Mouse (Mus musculus): ENCODE measurements around the gene Gm48552. TPM values are rescaled to one million over a fixed set of nuclear protein-coding genes. Genes with fewer than 3 reads are reported as not detected.

Gm48552 gene
- total and polyA plus RNA-seq, 3 experiments = 0.89 to 1.2 TPM; not detected in 1

DNA sequence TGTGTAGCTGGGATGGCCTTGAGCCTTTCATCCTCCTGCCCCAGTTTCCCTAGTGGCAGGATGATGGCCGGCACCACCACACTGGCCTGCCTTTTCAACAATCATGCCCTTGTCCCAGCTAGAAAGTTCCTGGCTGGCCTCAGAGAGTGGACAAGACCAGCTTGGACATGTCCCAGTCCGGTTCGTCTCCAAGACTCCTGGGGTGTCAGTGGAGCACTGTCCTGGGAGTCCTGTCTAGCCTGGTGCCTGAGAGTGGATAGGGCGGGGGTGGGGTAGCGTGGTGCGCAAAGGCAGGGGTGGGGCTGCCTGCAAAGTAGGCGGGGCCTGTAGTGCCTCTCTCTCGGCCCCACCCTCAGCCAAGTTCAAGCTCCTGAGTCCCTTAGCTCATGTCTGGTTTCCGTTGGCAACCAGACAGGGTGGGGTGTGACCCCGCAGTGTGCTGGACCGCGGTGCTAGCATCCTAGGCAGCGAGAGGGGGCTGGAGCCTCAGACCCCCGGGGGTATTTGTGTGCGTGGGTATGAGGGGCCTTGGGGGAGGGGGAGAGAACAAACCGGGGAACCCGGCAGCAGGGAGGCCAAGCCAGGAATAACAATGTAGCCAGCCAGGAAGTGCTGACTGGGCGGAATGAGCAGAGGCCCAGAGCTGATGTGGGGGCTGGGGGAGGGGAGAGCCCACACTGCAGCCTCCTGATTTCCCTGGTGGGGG lies 12.9 kb downstream of the Gm48552 start:
- DNase-seq (ENCODE audit: low read depth, low spot score) = no peak
- Histone ChIP-seq H3K9ac (ENCODE audit: control insufficient read depth, low read depth, low read length, poor library complexity, severe bottlenecking) (no peak overlapping the region), H3K36me3 (ENCODE audit: control insufficient read depth in 1 of 2, insufficient read depth in 2 of 2, low read length in 2 of 2) (peaks cover 0 to 4% of the 10 kb centered on the region in 2 experiments; a peak in 2 of 4 replicates), H3K79me2 (ENCODE audit: control insufficient read depth, insufficient read depth, low read length, poor library complexity) (no peaks in the 10 kb centered on the region), H3K4me1 (ENCODE audit: control insufficient read depth in 1 of 2, insufficient read depth in 2 of 2, low read length in 2 of 2) (peaks cover 0 to 9% of the 10 kb centered on the region in 2 experiments; a peak in 2 of 4 replicates), H3K9me3 (replicated peaks; ENCODE audit: insufficient read depth, low read length) (no peaks in the 10 kb centered on the region), H3K27ac (ENCODE audit: control insufficient read depth, low read depth, low read length) (no peak overlapping the region), H3K4me3 (ENCODE audit: control insufficient read depth in 1 of 2, insufficient read depth in 1 of 2, low read depth in 2 of 2, low read length in 2 of 2) (no peak overlapping the region), H3K27me3 (ENCODE audit: control insufficient read depth in 1 of 2, insufficient read depth in 2 of 2, low read length in 2 of 2) (no peaks in the 10 kb centered on the region)
- TF ChIP-seq TBP (IDR thresholded peaks at IDR 0.05; ENCODE audit: low read depth, low read length) = no peak
- no peak for TF ChIP-seq CHD1 (IDR thresholded peaks at IDR 0.05; ENCODE audit: low read depth, low read length)
- no peak for TF ChIP-seq KAT2A (conservative IDR thresholded peaks at IDR 0.05; ENCODE audit: low read depth, low read length)
- no peak for TF ChIP-seq ELF1 (IDR thresholded peaks at IDR 0.05; ENCODE audit: low read depth, low read length)
- TF ChIP-seq USF1 (IDR thresholded peaks at IDR 0.05; ENCODE audit: low read depth, low read length) = no peak
- no peak for TF ChIP-seq TCF12 (IDR thresholded peaks at IDR 0.05; ENCODE audit: low read depth, low read length)
- no peak for TF ChIP-seq ZNF384 (IDR thresholded peaks at IDR 0.05; ENCODE audit: low read depth, low read length)
- no peak for TF ChIP-seq POLR2AphosphoS2 (IDR thresholded peaks at IDR 0.05; ENCODE audit: low read length)
- no peak for TF ChIP-seq MXI1 (IDR thresholded peaks at IDR 0.05; ENCODE audit: low read depth, low read length)
- no peak for TF ChIP-seq USF2 (IDR thresholded peaks at IDR 0.05; ENCODE audit: borderline replicate concordance in 1 of 2, insufficient read depth in 1 of 2, low read depth in 1 of 2, low read length in 2 of 2)

DNA sequence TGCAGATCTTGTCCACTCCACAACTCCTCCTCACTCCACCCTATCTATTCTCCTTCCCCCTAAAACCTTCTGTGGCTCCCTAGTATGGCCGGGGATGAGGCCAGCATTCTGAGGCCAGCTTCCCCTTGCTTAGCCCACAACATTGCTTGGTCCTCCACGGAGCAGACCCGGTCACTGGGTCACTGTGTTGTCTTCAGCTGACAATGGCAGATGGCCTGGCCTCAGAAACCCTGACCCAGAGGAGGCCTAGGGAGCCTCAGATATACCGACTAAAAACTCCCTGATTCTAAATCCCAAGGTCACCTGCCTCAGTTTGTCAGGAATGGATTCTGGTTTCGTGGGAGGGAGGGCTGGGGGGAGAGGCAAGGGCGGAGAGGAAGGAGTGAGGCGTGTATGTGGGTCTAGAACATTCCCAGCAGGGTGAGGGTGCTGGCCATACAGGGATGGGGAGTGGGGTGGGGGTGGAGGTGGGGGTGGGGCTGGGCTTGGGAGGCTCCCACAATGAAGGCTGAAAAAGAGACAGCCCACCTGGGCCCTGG lies 13.5 kb downstream of the Gm48552 start:
- no peak for DNase-seq (ENCODE audit: low read depth, low spot score)
- H3K36me3 ChIP-seq (ENCODE audit: control insufficient read depth in 1 of 2, insufficient read depth in 2 of 2, low read length in 2 of 2) = peaks cover 0 to 7% of the 10 kb centered on the region in 2 experiments; a peak in 2 of 4 replicates
- H3K4me3 ChIP-seq (ENCODE audit: control insufficient read depth in 1 of 2, insufficient read depth in 1 of 2, low read depth in 2 of 2, low read length in 2 of 2) = no peak overlapping the region
- no peaks in the 10 kb centered on the region for H3K79me2 ChIP-seq (ENCODE audit: control insufficient read depth, insufficient read depth, low read length, poor library complexity)
- H3K27ac ChIP-seq (ENCODE audit: control insufficient read depth, low read depth, low read length) = no peak overlapping the region
- H3K4me1 ChIP-seq (ENCODE audit: control insufficient read depth in 1 of 2, insufficient read depth in 2 of 2, low read length in 2 of 2) = peaks cover 0 to 14% of the 10 kb centered on the region in 2 experiments; a peak in 2 of 4 replicates
- H3K27me3 ChIP-seq (ENCODE audit: control insufficient read depth in 1 of 2, insufficient read depth in 2 of 2, low read length in 2 of 2) = no peaks in the 10 kb centered on the region
- H3K9ac ChIP-seq (ENCODE audit: control insufficient read depth, low read depth, low read length, poor library complexity, severe bottlenecking) = no peak overlapping the region
- no peak for TF ChIP-seq POLR2A (IDR thresholded peaks at IDR 0.05; ENCODE audit: control insufficient read depth in 1 of 2, insufficient read depth in 1 of 2, low read depth in 1 of 2, low read length in 2 of 2, poor library complexity in 1 of 2)
- no peaks in the 10 kb centered on the region for H3K9me3 ChIP-seq (replicated peaks; ENCODE audit: insufficient read depth, low read length)

DNA sequence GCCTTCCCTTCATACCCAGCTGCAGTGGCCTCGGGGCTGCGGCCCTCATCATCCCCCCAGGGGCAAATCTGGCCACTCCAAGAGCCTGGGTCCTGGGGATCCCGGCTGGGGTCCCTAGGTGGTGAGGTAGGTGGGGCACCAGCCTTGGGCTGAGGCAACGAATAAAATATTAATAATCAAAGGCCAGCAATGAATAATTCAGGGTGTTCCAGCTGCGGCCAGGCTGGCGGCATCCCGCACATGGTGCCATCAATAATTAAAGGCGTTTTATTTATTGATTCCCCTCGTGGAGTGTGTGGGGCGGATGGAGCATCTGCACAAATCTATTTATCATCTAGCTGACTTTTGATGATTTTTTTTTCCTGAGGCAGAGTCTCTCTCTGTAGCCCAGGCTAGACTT lies 14.7 kb downstream of the Gm48552 start:
- H3K79me2 ChIP-seq (ENCODE audit: control insufficient read depth, insufficient read depth, low read length, poor library complexity) = no peaks in the 10 kb centered on the region
- H3K27ac ChIP-seq (ENCODE audit: control insufficient read depth, low read depth, low read length) = no peak overlapping the region
- no peaks in the 10 kb centered on the region for H3K9me3 ChIP-seq (replicated peaks; ENCODE audit: insufficient read depth, low read length)
- no peak overlapping the region for H3K9ac ChIP-seq (ENCODE audit: control insufficient read depth, low read depth, low read length, poor library complexity, severe bottlenecking)
- peaks cover 3 to 24% of the 10 kb centered on the region in 2 experiments; a peak in 3 of 4 replicates for H3K4me1 ChIP-seq (ENCODE audit: control insufficient read depth in 1 of 2, insufficient read depth in 2 of 2, low read length in 2 of 2)
- no peaks in the 10 kb centered on the region for H3K27me3 ChIP-seq (ENCODE audit: control insufficient read depth in 1 of 2, insufficient read depth in 2 of 2, low read length in 2 of 2)
- TF ChIP-seq CHD2 (IDR thresholded peaks at IDR 0.05; ENCODE audit: low read length) = no peak
- no peak for TF ChIP-seq EP300 (IDR thresholded peaks at IDR 0.05; ENCODE audit: low read depth in 1 of 2, low read length in 2 of 2)
- TF ChIP-seq NELFE (IDR thresholded peaks at IDR 0.05; ENCODE audit: low read depth, low read length) = no peak
- TF ChIP-seq HCFC1 (IDR thresholded peaks at IDR 0.05; ENCODE audit: low read depth, low read length) = no peak
- TF ChIP-seq GABPA (IDR thresholded peaks at IDR 0.05; ENCODE audit: low read depth, low read length) = no peak
- no peak for TF ChIP-seq TAL1 (IDR thresholded peaks at IDR 0.05; ENCODE audit: low read length)
- no peak for TF ChIP-seq POLR2AphosphoS5 (IDR thresholded peaks at IDR 0.05; ENCODE audit: borderline replicate concordance, low read depth, low read length)
- no peak for TF ChIP-seq ZKSCAN1 (IDR thresholded peaks at IDR 0.05; ENCODE audit: low read depth, low read length)
- no peak for TF ChIP-seq ETS1 (IDR thresholded peaks at IDR 0.05; ENCODE audit: low read depth, low read length)
- TF ChIP-seq SIN3A (IDR thresholded peaks at IDR 0.05; ENCODE audit: low read length) = no peak
- TF ChIP-seq USF2 (IDR thresholded peaks at IDR 0.05; ENCODE audit: borderline replicate concordance in 1 of 2, insufficient read depth in 1 of 2, low read depth in 1 of 2, low read length in 2 of 2) = no peak
- no peak for TF ChIP-seq ZMIZ1 (IDR thresholded peaks at IDR 0.05; ENCODE audit: low read depth, low read length)
- TF ChIP-seq MAX (IDR thresholded peaks at IDR 0.05; ENCODE audit: low read length) = no peak
- no peak for TF ChIP-seq MYB (IDR thresholded peaks at IDR 0.05; ENCODE audit: low read depth, low read length)
- no peak for TF ChIP-seq RAD21 (IDR thresholded peaks at IDR 0.05; ENCODE audit: low read depth, low read length)
- no peak for TF ChIP-seq CHD1 (IDR thresholded peaks at IDR 0.05; ENCODE audit: low read depth, low read length)
- TF ChIP-seq KAT2A (conservative IDR thresholded peaks at IDR 0.05; ENCODE audit: low read depth, low read length) = no peak
- no peak for TF ChIP-seq ELF1 (IDR thresholded peaks at IDR 0.05; ENCODE audit: low read depth, low read length)
- DNase-seq (ENCODE audit: low read depth, low spot score) = no peak
- H3K4me3 ChIP-seq (ENCODE audit: control insufficient read depth in 1 of 2, insufficient read depth in 1 of 2, low read depth in 2 of 2, low read length in 2 of 2) = no peak overlapping the region
- H3K36me3 ChIP-seq (ENCODE audit: control insufficient read depth in 1 of 2, insufficient read depth in 2 of 2, low read length in 2 of 2) = peaks cover 0 to 15% of the 10 kb centered on the region in 2 experiments; a peak in 2 of 4 replicates
